Mouse (Mus musculus) gastrocnemius, postnatal 14 days (tissue): ENCODE data around the gene Shisal2a. TPM values are rescaled to one million over a fixed set of nuclear protein-coding genes. Genes with fewer than 3 reads are reported as not detected.

ENCODE experiments used
- DNase-seq: peaks from one replicate; pipeline ENCODE4 v3.0.0; 2021; ENCODE audit warnings: mixed read lengths
- intact Hi-C: fragments of 180-260 bp; cut with DNase I; formaldehyde crosslinking; loops from one replicate; pipeline ENCODE4 v1.15.1; 2025; ENCODE audit warnings: low total_unique reads
- total RNA-seq, 2 experiments: library from RNA; stranded (reverse); gene quantifications; 2 replicates each; pipeline ENCODE4 v1.2.3; 2021

Shisal2a gene
- total RNA-seq, 2 experiments from 2014 or later: not detected

- intact Hi-C loops: loop anchor here (10.0 kb wide), 1 partner anchor 128 kb away; no protein-coding TSS in a partner anchor
Measured at GRCm38 (mm10) chr4:108347111-108347510, 36.0 kb downstream of the Shisal2a start.

GRCm38 (mm10) chr4:108345826-108346225, 37.3 kb downstream of the Shisal2a start:
- intact Hi-C loops: loop anchor here (10.0 kb wide), 1 partner anchor 129 kb away; no protein-coding TSS in a partner anchor

More at GRCm38 (mm10) chr4:108347111-108347510, 36.0 kb downstream of the Shisal2a start:
- no peak for DNase-seq

GRCm38 (mm10) chr4:108344631-108345083, 38.5 kb downstream of the Shisal2a start:
- intact Hi-C loops: loop anchor here (10.0 kb wide), 1 partner anchor 130 kb away; no protein-coding TSS in a partner anchor
- no peak for DNase-seq

More at GRCm38 (mm10) chr4:108345826-108346225, 37.3 kb downstream of the Shisal2a start:
- no peak for DNase-seq

- intact Hi-C loops: loop anchor here (10.0 kb wide), 1 partner anchor 216 kb away; no protein-coding TSS in a partner anchor
- peak; percentile 43 for DNase-seq
Measured at GRCm38 (mm10) chr4:108339277-108339690, 43.9 kb downstream of the Shisal2a start.

- DNase-seq: no peak
- intact Hi-C loops: loop anchor here (10.0 kb wide), 1 partner anchor 216 kb away; no protein-coding TSS in a partner anchor
Measured at GRCm38 (mm10) chr4:108338811-108339210, 44.3 kb downstream of the Shisal2a start.

GRCm38 (mm10) chr4:108338321-108338733, 44.8 kb downstream of the Shisal2a start:
- intact Hi-C loops: loop anchor here (10.0 kb wide), 1 partner anchor 216 kb away; no protein-coding TSS in a partner anchor
- no peak for DNase-seq

GRCm38 (mm10) chr4:108337817-108338216, 45.3 kb downstream of the Shisal2a start:
- intact Hi-C loops: loop anchor here (10.0 kb wide), 1 partner anchor 217 kb away; no protein-coding TSS in a partner anchor

GRCm38 (mm10) chr4:108336765-108337164, 46.4 kb downstream of the Shisal2a start:
- intact Hi-C loops: loop anchor here (10.0 kb wide), 1 partner anchor 218 kb away; no protein-coding TSS in a partner anchor
- no peak for DNase-seq

More at GRCm38 (mm10) chr4:108337817-108338216, 45.3 kb downstream of the Shisal2a start:
- no peak for DNase-seq

GRCm38 (mm10) chr4:108335413-108335812, 47.7 kb downstream of the Shisal2a start:
- intact Hi-C loops: loop anchor here (10.0 kb wide), 1 partner anchor 219 kb away; no protein-coding TSS in a partner anchor
- no peak for DNase-seq

GRCm38 (mm10) chr4:108332041-108332440, 51.1 kb downstream of the Shisal2a start:
- no peak for DNase-seq
- intact Hi-C loops: loop anchor here (10.0 kb wide), 1 partner anchor 223 kb away; no protein-coding TSS in a partner anchor

- intact Hi-C loops: loop anchor here (10.0 kb wide), 1 partner anchor 225 kb away; no protein-coding TSS in a partner anchor
- no peak for DNase-seq
Measured at GRCm38 (mm10) chr4:108329840-108330239, 53.3 kb downstream of the Shisal2a start.

- intact Hi-C loops: no loop called here
- peak; percentile 97 for DNase-seq
Measured at GRCm38 (mm10) chr4:108327730-108328484, 55.2 kb downstream of the Shisal2a start, which contains the start of gene Coa7. TSS of gene Coa7 (plus strand) at chr4:108328140.

- no peak for DNase-seq
- intact Hi-C loops: no loop called here
Measured at GRCm38 (mm10) chr4:108327071-108327579, 56.0 kb downstream of the Shisal2a start.

GRCm38 (mm10) chr4:108323588-108323987, 59.6 kb downstream of the Shisal2a start:
- DNase-seq: no peak
- intact Hi-C loops: no loop called here

GRCm38 (mm10) chr4:108320627-108321380, 62.3 kb downstream of the Shisal2a start:
- intact Hi-C loops: no loop called here
- no peak for DNase-seq

GRCm38 (mm10) chr4:108319747-108320146, 63.4 kb downstream of the Shisal2a start:
- DNase-seq: no peak
- intact Hi-C loops: loop anchor here (10.0 kb wide), 1 partner anchor 55 kb away; no protein-coding TSS in a partner anchor

- intact Hi-C loops: loop anchor here (10.0 kb wide), 1 partner anchor 54 kb away; no protein-coding TSS in a partner anchor
- no peak for DNase-seq
Measured at GRCm38 (mm10) chr4:108318649-108319615, 64.2 kb downstream of the Shisal2a start.
